Mouse (Mus musculus): ENCODE results near the gene Col6a6.

DNA sequence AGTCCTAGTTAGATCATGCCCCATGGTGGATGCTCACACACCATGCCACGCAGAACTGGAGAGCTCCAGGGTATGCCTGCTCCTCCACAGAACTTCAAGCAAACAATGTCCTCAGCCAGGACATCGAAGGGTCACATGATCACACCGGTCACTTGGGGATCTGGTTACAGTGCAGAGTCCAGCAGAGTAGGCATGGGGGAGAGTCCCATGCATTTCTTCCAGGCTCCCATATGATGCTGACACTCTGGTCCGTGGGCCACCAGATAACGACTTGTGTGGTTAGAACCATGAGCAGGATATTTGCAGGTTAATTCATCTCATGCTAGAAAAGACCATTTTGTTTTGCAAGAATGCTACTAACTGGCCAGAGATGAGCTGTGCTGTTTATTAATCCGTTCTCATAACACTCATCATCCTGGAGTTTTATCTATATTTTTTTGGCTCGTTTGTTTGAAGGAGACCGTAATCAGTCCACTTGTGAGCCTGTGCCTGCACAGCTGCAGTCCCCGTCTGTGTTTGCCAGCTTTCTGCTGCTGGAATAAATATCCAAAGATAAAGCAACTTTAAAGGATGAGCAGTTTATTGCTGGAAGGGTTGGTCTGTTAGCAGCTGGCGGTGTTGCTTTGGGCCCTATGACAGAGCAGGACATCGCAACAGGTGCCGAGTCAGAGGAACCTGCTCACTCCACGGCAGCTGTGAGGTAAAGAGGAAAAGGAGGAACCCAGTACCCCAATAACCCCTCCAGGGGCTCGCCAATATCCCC, 24.2 kb upstream of the Col6a6 start:
- TF ChIP-seq CTCF (IDR thresholded peaks at IDR 0.05; ENCODE audit: extremely low read depth, insufficient read depth, insufficient read length, insufficient replicate concordance) (no peak), POLR2A (IDR thresholded peaks at IDR 0.05; ENCODE audit: low read depth, low read length) (no peak)
